Comparison of ENCODE assay signal across 9 mouse cellular contexts in the genomic region with DNA sequence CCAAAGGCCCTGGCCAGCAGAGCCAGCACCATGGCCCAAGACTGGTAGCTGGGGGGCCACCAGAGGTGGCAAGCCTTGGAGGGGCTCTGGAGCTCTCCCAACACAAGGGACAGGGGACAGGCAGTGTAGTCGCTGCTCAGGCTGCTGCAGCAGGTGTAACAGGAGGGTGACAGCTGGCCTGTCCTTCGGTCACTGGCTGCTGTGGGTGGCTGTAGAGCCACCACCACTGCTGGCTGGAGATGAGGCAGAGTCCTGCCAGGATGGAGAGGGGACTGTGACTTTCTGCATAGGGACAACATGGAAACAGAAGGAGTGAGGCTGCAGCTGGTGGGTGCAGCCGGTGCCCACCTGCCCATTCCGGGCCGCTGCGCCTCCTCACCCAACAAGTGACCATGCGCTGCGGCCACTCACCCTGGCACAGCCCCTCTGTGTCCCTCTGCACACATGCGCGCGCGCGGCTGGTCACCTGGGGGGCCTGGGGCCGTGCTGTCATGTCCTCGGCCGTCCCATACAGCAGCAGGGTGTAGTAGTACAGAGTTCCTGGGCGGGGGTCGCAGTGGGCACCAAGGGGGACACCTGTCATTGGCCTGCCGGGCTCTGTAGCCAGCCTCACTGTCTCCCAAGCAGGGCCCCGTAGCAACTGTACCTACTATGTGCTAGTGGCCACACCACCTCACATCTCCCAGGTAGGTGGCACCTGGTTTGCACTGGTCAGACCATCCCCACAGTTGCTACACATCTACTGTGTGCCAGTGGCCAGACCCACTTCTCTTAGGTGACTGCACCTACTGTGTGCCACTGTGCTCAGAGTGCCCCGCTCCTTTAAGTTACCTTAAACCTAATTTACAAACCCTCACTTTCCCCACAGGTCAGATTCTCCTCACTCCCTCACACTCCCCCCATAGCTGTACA. TPM values are rescaled to one million over a fixed set of nuclear protein-coding genes. Genes with fewer than 3 reads are reported as not detected.
A peak's percentile ranks its signal among the peaks of the same experiment; 100 is the strongest.
DNase-seq lines count a peak whose midpoint lies in the region; ATAC-seq and TF ChIP-seq lines count a peak whose summit lies in the region.
"Had no signal": no experiment of that assay in that cellular context is flagged by ENCODE, and none has a peak within 500 bp of the region (broad histone marks: within the 10 kb centered on the region; RNA-seq: fewer than 3 reads in every experiment).

No protein-coding gene starts in this region.

- H3K4me3 ChIP-seq in hindbrain, embryonic 10.5 days: peak overlapping the region; percentile 73
- H3K4me3 ChIP-seq in hindbrain, embryonic 11.5 days (ENCODE audit: low read depth, low read length): no peak overlapping the region
- H3K4me3 ChIP-seq in MEL (ENCODE audit: control insufficient read depth in 1 of 2, insufficient read depth in 1 of 2, low read depth in 2 of 2, low read length in 2 of 2): peak overlapping the region; percentile 89 to 90
- no peak overlapping the region for H3K4me3 ChIP-seq in forebrain, embryonic 13.5 days
- peak overlapping the region; percentile 66; the same call in 1 of the 2 replicates for H3K4me3 ChIP-seq in liver, postnatal 0 days (ENCODE audit: low read depth, low read length)

- no peaks in the 10 kb centered on the region for H3K9me3 ChIP-seq in hindbrain, embryonic 10.5 days
- H3K9me3 ChIP-seq in hindbrain, embryonic 11.5 days (ENCODE audit: control insufficient read depth, low read length): no peaks in the 10 kb centered on the region
- H3K9me3 ChIP-seq in MEL (replicated peaks; ENCODE audit: insufficient read depth, low read length): no peaks in the 10 kb centered on the region
- no peaks in the 10 kb centered on the region for H3K9me3 ChIP-seq in forebrain, embryonic 13.5 days (replicated peaks)
- H3K9me3 ChIP-seq in liver, postnatal 0 days (ENCODE audit: low read length): no peaks in the 10 kb centered on the region

- peaks cover 62% of the 10 kb centered on the region for H3K4me1 ChIP-seq in hindbrain, embryonic 10.5 days (replicated peaks)
- 0 out of 2 replicates have a peak, but pooled peaks cover 7% of the 10 kb centered on the region for H3K4me1 ChIP-seq in hindbrain, embryonic 11.5 days (replicated peaks; ENCODE audit: control insufficient read depth, insufficient read depth, low read length)
- H3K4me1 ChIP-seq in MEL (ENCODE audit: control insufficient read depth in 1 of 2, insufficient read depth in 2 of 2, low read length in 2 of 2): peaks cover 0 to 32% of the 10 kb centered on the region in 2 experiments; a peak in 3 of 4 replicates
- H3K4me1 ChIP-seq in forebrain, embryonic 13.5 days: peaks cover 43% of the 10 kb centered on the region
- peaks cover 41% of the 10 kb centered on the region for H3K4me1 ChIP-seq in liver, postnatal 0 days (ENCODE audit: insufficient read depth)

- WGBS in hindbrain, embryonic 10.5 days: 90% methylated on average over 21 of the region's 21 CpGs
- 86% methylated on average over 21 of the region's 21 CpGs for WGBS in hindbrain, embryonic 11.5 days
- 93% methylated on average over 20 of the region's 21 CpGs for WGBS in forebrain, embryonic 13.5 days
- 85% methylated on average over 21 of the region's 21 CpGs for WGBS in liver, postnatal 0 days (ENCODE audit: insufficient replicate concordance)

- peaks cover 39% of the 10 kb centered on the region for H3K79me2 ChIP-seq in MEL (ENCODE audit: control insufficient read depth, insufficient read depth, low read length, poor library complexity)

- no peak for TF ChIP-seq RAD21 in MEL (IDR thresholded peaks at IDR 0.05; ENCODE audit: low read depth, low read length)

- no peak for ATAC-seq in hindbrain, embryonic 11.5 days (ENCODE audit: low FRiP score)
- ATAC-seq in forebrain, embryonic 13.5 days: no peak
- ATAC-seq in liver, postnatal 0 days: no peak

- no peak for TF ChIP-seq EP300 in MEL (IDR thresholded peaks at IDR 0.05; ENCODE audit: low read depth in 1 of 2, low read length in 2 of 2)
- TF ChIP-seq EP300 in liver, postnatal 0 days (IDR thresholded peaks at IDR 0.05; ENCODE audit: low read depth): no peak

- H3K36me3 ChIP-seq in hindbrain, embryonic 10.5 days: peaks cover 24% of the 10 kb centered on the region
- no peaks in the 10 kb centered on the region for H3K36me3 ChIP-seq in hindbrain, embryonic 11.5 days (ENCODE audit: control insufficient read depth, insufficient read depth, low read length)
- peaks cover 0 to 11% of the 10 kb centered on the region in 2 experiments; a peak in 2 of 4 replicates for H3K36me3 ChIP-seq in MEL (ENCODE audit: control insufficient read depth in 1 of 2, insufficient read depth in 2 of 2, low read length in 2 of 2)
- H3K36me3 ChIP-seq in forebrain, embryonic 13.5 days (ENCODE audit: poor library complexity, severe bottlenecking): peaks cover 20% of the 10 kb centered on the region
- H3K36me3 ChIP-seq in liver, postnatal 0 days (replicated peaks; ENCODE audit: insufficient read depth, low read length): peaks cover 17% of the 10 kb centered on the region

- H3K9ac ChIP-seq in hindbrain, embryonic 11.5 days (ENCODE audit: low read depth, low read length): no peak overlapping the region
- H3K9ac ChIP-seq in MEL (ENCODE audit: control insufficient read depth, low read depth, low read length, poor library complexity, severe bottlenecking): peak overlapping the region; percentile 93
- no peak overlapping the region for H3K9ac ChIP-seq in forebrain, embryonic 13.5 days
- H3K9ac ChIP-seq in liver, postnatal 0 days (replicated peaks): peak overlapping the region; percentile 78

- peaks cover 58% of the 10 kb centered on the region for H3K27me3 ChIP-seq in hindbrain, embryonic 10.5 days (ENCODE audit: insufficient read depth, poor library complexity, severe bottlenecking)
- peaks cover 2% of the 10 kb centered on the region; the same call in 1 of the 2 replicates for H3K27me3 ChIP-seq in hindbrain, embryonic 11.5 days (ENCODE audit: control insufficient read depth, insufficient read depth, low read length)
- no peaks in the 10 kb centered on the region for H3K27me3 ChIP-seq in MEL (ENCODE audit: control insufficient read depth in 1 of 2, insufficient read depth in 2 of 2, low read length in 2 of 2)
- H3K27me3 ChIP-seq in forebrain, embryonic 13.5 days: 0 out of 2 replicates have a peak, but pooled peaks cover 3% of the 10 kb centered on the region
- H3K27me3 ChIP-seq in liver, postnatal 0 days (ENCODE audit: insufficient read depth, low read length): no peaks in the 10 kb centered on the region

- TF ChIP-seq POLR2A in MEL (IDR thresholded peaks at IDR 0.05; ENCODE audit: control insufficient read depth in 1 of 2, insufficient read depth in 1 of 2, low read depth in 1 of 2, low read length in 2 of 2, poor library complexity in 1 of 2): no peak

- TF ChIP-seq CTCF in MEL (IDR thresholded peaks at IDR 0.05 in 2 of 3, conservative IDR thresholded peaks at IDR 0.05 in 1 of 3; ENCODE audit: control insufficient read depth in 1 of 3, insufficient read depth in 1 of 3, low read depth in 2 of 3, low read length in 3 of 3, poor library complexity in 1 of 3, severe bottlenecking in 1 of 3): no peak
- TF ChIP-seq CTCF in liver, postnatal 0 days (IDR thresholded peaks at IDR 0.05; ENCODE audit: low read depth): no peak

- H3K27ac ChIP-seq in hindbrain, embryonic 10.5 days: peak overlapping the region; percentile 19; the same call in 1 of the 2 replicates
- no peak overlapping the region for H3K27ac ChIP-seq in hindbrain, embryonic 11.5 days (ENCODE audit: low read depth, low read length)
- H3K27ac ChIP-seq in MEL (ENCODE audit: control insufficient read depth, low read depth, low read length): peak overlapping the region; percentile 64
- no peak overlapping the region; the same call in 1 of the 2 replicates for H3K27ac ChIP-seq in forebrain, embryonic 13.5 days
- peak overlapping the region; percentile 95 for H3K27ac ChIP-seq in liver, postnatal 0 days (ENCODE audit: low read depth)

- no peak overlapping the region for H3K4me2 ChIP-seq in hindbrain, embryonic 11.5 days (replicated peaks; ENCODE audit: low read depth, low read length)
- H3K4me2 ChIP-seq in forebrain, embryonic 13.5 days: peak overlapping the region; percentile 88
- peak overlapping the region; percentile 100 for H3K4me2 ChIP-seq in liver, postnatal 0 days (ENCODE audit: low read depth, low read length)

- DNase-seq in hindbrain, embryonic 10.5 days (ENCODE audit: low spot score): no peak
- no peak for DNase-seq in hindbrain, embryonic 11.5 days (ENCODE audit: low spot score)
- DNase-seq in MEL (ENCODE audit: low read depth, low spot score): no peak
- no peak for DNase-seq in liver, postnatal 0 days
- no peak for DNase-seq in layer of hippocampus, adult 18-20 months (ENCODE audit: low spot score in 2 of 2)
- no peak for DNase-seq in urinary bladder, postnatal 14 days (ENCODE audit: low spot score)
- DNase-seq in kidney, adult 18-20 months: no peak
- DNase-seq: gastrocnemius, postnatal 10 days had no signal

RNA-seq across cellular contexts. Expression of a gene that starts 1.6 kb away (rescaled TPM):
- polyA plus RNA-seq in hindbrain, embryonic 10.5 days (2016; fragmentation: Nextera tagmentation; extraction: Ambion mirVana): 55.6 and 60.9 TPM in 2 replicates
- 32.9 and 34.9 TPM in 2 replicates for polyA plus RNA-seq in hindbrain, embryonic 11.5 days (2014; fragmentation: Nextera tagmentation; extraction: Ambion mirVana)
- total RNA-seq in MEL (2012; rRNA removed): 68.9 and 81.5 TPM in 2 replicates
- polyA plus RNA-seq in MEL (2012; ENCODE audit: insufficient read depth in 1 of 2, insufficient read length in 2 of 2, low read depth in 1 of 2, low replicate concordance in 2 of 2, missing spikeins in 1 of 2): 10 to 100 TPM in 1 of 2 experiments, not detected in 1; 65.7 TPM
- 42.7 and 43.3 TPM in 2 replicates for polyA plus RNA-seq in forebrain, embryonic 13.5 days (2015; fragmentation: Nextera tagmentation; extraction: Ambion mirVana)
- 25.5 and 27.4 TPM in 2 replicates for polyA plus RNA-seq in liver, postnatal 0 days (2015; fragmentation: Nextera tagmentation; extraction: Ambion mirVana)
- total RNA-seq in layer of hippocampus, adult 18-20 months (2021): 10 to 100 TPM; 25.0 to 25.9 TPM

RNA-seq across cellular contexts. Expression of a gene that starts 7.4 kb away (rescaled TPM):
- 3.3 and 3.9 TPM in 2 replicates for polyA plus RNA-seq in hindbrain, embryonic 10.5 days (2016; fragmentation: Nextera tagmentation; extraction: Ambion mirVana)
- 1.1 and 1.8 TPM in 2 replicates for polyA plus RNA-seq in hindbrain, embryonic 11.5 days (2014; fragmentation: Nextera tagmentation; extraction: Ambion mirVana)
- total RNA-seq in MEL (2012; rRNA removed): 6.1 and 6.5 TPM in 2 replicates
- polyA plus RNA-seq in MEL (2012; ENCODE audit: insufficient read depth in 1 of 2, insufficient read length in 2 of 2, low read depth in 1 of 2, low replicate concordance in 2 of 2, missing spikeins in 1 of 2): 10 to 100 TPM in 1 of 2 experiments, not detected in 1; 23.1 TPM
- 2.9 and 3.0 TPM in 2 replicates for polyA plus RNA-seq in forebrain, embryonic 13.5 days (2015; fragmentation: Nextera tagmentation; extraction: Ambion mirVana)
- polyA plus RNA-seq in liver, postnatal 0 days (2015; fragmentation: Nextera tagmentation; extraction: Ambion mirVana): 5.6 TPM in 2 replicates
- 1 to 10 TPM; 3.5 to 3.8 TPM for total RNA-seq in layer of hippocampus, adult 18-20 months (2021)

RNA-seq across cellular contexts. Expression of a gene that starts 7.8 kb away (rescaled TPM):
- 7.2 and 11.2 TPM in 2 replicates for polyA plus RNA-seq in hindbrain, embryonic 10.5 days (2016; fragmentation: Nextera tagmentation; extraction: Ambion mirVana)
- polyA plus RNA-seq in hindbrain, embryonic 11.5 days (2014; fragmentation: Nextera tagmentation; extraction: Ambion mirVana): 3.7 and 3.8 TPM in 2 replicates
- total RNA-seq in MEL (2012; rRNA removed): 3.1 and 3.2 TPM in 2 replicates
- 10 to 100 TPM in 1 of 2 experiments, not detected in 1; 27.9 TPM for polyA plus RNA-seq in MEL (2012; ENCODE audit: insufficient read depth in 1 of 2, insufficient read length in 2 of 2, low read depth in 1 of 2, low replicate concordance in 2 of 2, missing spikeins in 1 of 2)
- polyA plus RNA-seq in forebrain, embryonic 13.5 days (2015; fragmentation: Nextera tagmentation; extraction: Ambion mirVana): 2.0 and 3.0 TPM in 2 replicates
- 167 and 174 TPM in 2 replicates for polyA plus RNA-seq in liver, postnatal 0 days (2015; fragmentation: Nextera tagmentation; extraction: Ambion mirVana)
- 10 to 100 TPM; 10.3 to 10.9 TPM for total RNA-seq in layer of hippocampus, adult 18-20 months (2021)

RNA-seq across cellular contexts. Expression of a gene that starts 26.1 kb away (rescaled TPM):
- 30.4 and 86.1 TPM in 2 replicates for polyA plus RNA-seq in hindbrain, embryonic 10.5 days (2016; fragmentation: Nextera tagmentation; extraction: Ambion mirVana)
- 74.4 and 101 TPM in 2 replicates for polyA plus RNA-seq in hindbrain, embryonic 11.5 days (2014; fragmentation: Nextera tagmentation; extraction: Ambion mirVana)
- total RNA-seq in MEL (2012; rRNA removed): 0.39 and 0.58 TPM in 2 replicates
- polyA plus RNA-seq in MEL (2012; ENCODE audit: insufficient read depth in 1 of 2, insufficient read length in 2 of 2, low read depth in 1 of 2, low replicate concordance in 2 of 2, missing spikeins in 1 of 2): 1 to 10 TPM in 1 of 2 experiments, not detected in 1; 1.2 TPM
- polyA plus RNA-seq in forebrain, embryonic 13.5 days (2015; fragmentation: Nextera tagmentation; extraction: Ambion mirVana): 129 and 140 TPM in 2 replicates
- 0.05 and 0.20 TPM in 2 replicates for polyA plus RNA-seq in liver, postnatal 0 days (2015; fragmentation: Nextera tagmentation; extraction: Ambion mirVana)
- total RNA-seq in layer of hippocampus, adult 18-20 months (2021): 10 to 100 TPM; 94.5 to 95.5 TPM

RNA-seq across cellular contexts. Expression of a gene that starts 26.3 kb away (rescaled TPM):
- 0.45 and 1.3 TPM in 2 replicates for polyA plus RNA-seq in hindbrain, embryonic 10.5 days (2016; fragmentation: Nextera tagmentation; extraction: Ambion mirVana)
- polyA plus RNA-seq in hindbrain, embryonic 11.5 days (2014; fragmentation: Nextera tagmentation; extraction: Ambion mirVana): 0.54 and 0.70 TPM in 2 replicates
- 2.4 and 3.9 TPM in 2 replicates for total RNA-seq in MEL (2012; rRNA removed)
- polyA plus RNA-seq in MEL (2012; ENCODE audit: insufficient read depth in 1 of 2, insufficient read length in 2 of 2, low read depth in 1 of 2, low replicate concordance in 2 of 2, missing spikeins in 1 of 2): 10 to 100 TPM in 1 of 2 experiments, not detected in 1; 16.5 TPM
- 0.18 and 0.21 TPM in 2 replicates for polyA plus RNA-seq in forebrain, embryonic 13.5 days (2015; fragmentation: Nextera tagmentation; extraction: Ambion mirVana)
- 1.5 and 1.8 TPM in 2 replicates for polyA plus RNA-seq in liver, postnatal 0 days (2015; fragmentation: Nextera tagmentation; extraction: Ambion mirVana)
- total RNA-seq in layer of hippocampus, adult 18-20 months (2021): 1 to 10 TPM; 5.6 to 6.9 TPM

Comparison
In these comparisons a context has a peak if more than half of its experiments do, and no peak if none do; other contexts are left out.
1. H3K27ac ChIP-seq: peak in hindbrain, embryonic 10.5 days (single experiment), MEL (single experiment) and liver, postnatal 0 days (single experiment); none in hindbrain, embryonic 11.5 days (single experiment) and forebrain, embryonic 13.5 days (single experiment).
2. H3K4me3 ChIP-seq: peak in hindbrain, embryonic 10.5 days (single experiment), MEL (2 of 2) and liver, postnatal 0 days (single experiment); none in hindbrain, embryonic 11.5 days (single experiment) and forebrain, embryonic 13.5 days (single experiment).
3. H3K9ac ChIP-seq: peak in MEL (single experiment) and liver, postnatal 0 days (single experiment); none in hindbrain, embryonic 11.5 days (single experiment) and forebrain, embryonic 13.5 days (single experiment).